Mouse (Mus musculus) hematopoietic stem cell, adult 5-6 weeks (primary cell): ENCODE data around the gene Aars2. TPM values are rescaled to one million over a fixed set of nuclear protein-coding genes. Genes with fewer than 3 reads are reported as not detected.

Experiments
- ATAC-seq, 2 experiments: fragments of 125-278 bp in 1 of 2; replicated peaks in 1 of 2; 2 replicates each; pipeline ENCODE4 v1.8.0; 2016 to 2017; ENCODE audit warnings: inconsistent platforms in 2 of 2, mild to moderate bottlenecking in 2 of 2, moderate number of reproducible peaks in 2 of 2, low read depth in 1 of 2, moderate TSS enrichment in 1 of 2; ENCODE audit not compliant: low FRiP score in 2 of 2, poor library complexity in 2 of 2, severe bottlenecking in 2 of 2, insufficient read depth in 1 of 2, low TSS enrichment in 1 of 2
- total RNA-seq: library from RNA; stranded (forward); fragments of 172-1452, 232-1000 nt; gene quantifications from 2 replicates; pipeline ENCODE4 v1.2.3, GENCODE M21; 2017

Gene Aars2
- total RNA-seq = 6.2 and 8.2 TPM in 2 replicates

DNA sequence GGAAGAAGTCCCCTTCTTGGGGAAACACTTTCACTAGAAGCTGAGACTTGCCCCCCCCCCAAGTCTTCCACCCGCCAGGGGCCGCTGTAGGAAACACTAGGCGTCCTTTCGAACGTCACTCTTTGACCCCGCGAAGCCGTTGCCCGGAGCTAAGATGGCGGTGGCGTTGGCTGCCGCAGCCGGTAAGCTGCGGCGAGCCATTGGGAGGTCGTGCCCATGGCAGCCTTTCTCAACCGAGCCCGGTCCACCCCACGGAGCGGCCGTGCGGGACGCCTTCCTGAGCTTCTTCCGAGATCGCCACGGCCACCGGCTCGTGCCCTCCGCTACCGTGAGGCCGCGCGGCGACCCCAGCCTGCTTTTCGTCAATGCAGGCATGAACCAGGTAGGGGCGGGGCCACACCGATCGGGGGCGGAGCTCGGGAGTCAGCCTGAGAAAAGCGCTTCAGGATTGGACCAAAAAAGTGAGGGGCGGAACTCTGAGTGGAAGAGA, at the start of gene Aars2:
Aars2 (plus strand) TSS at position 142 of the 490 bp plus-strand sequence.
- ATAC-seq = peak; percentile 60 to 83

DNA sequence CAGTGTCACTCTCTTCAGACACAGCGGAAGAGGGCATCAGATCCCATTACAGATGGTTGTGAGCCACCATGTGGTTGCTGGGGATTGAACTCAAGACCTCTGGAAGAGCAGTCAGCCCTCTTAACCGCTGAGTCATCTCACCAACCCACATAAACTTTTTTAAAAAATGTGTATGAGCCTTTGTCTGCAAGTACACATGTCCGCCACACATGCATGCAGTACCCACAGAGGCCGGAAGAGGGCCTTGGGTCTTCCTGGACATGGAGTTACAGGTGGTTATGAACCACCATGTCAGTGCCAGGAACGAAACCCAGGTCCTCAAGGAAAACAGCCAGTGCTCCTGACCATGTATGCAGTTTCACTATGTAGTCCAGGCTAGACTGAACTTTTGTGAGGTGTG, 49.2 kb upstream of the Aars2 start:
- no peak for ATAC-seq

DNA sequence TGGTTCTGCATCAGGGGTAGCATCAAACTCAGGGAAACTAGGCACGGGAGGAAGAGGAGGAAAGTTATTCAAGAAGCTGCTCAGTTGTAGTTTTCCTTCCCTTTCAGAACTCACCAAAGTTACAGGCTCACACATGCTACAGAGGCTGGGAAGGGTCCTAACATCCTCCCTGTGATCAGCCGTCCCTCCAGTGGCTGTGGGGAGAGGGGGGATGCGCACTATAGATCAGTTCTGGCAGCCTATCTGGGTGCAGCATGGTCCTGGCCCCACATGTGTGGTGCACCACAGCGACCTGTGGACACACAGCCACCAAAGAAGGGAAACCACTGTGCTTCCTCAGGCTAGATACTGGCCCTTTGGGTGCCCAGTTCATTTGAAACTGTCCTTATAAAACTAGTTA, 48.1 kb upstream of the Aars2 start:
- no peak for ATAC-seq

GRCm38 (mm10) chr17:45459062-45459461, 47.6 kb upstream of the Aars2 start:
- ATAC-seq = no peak

DNA sequence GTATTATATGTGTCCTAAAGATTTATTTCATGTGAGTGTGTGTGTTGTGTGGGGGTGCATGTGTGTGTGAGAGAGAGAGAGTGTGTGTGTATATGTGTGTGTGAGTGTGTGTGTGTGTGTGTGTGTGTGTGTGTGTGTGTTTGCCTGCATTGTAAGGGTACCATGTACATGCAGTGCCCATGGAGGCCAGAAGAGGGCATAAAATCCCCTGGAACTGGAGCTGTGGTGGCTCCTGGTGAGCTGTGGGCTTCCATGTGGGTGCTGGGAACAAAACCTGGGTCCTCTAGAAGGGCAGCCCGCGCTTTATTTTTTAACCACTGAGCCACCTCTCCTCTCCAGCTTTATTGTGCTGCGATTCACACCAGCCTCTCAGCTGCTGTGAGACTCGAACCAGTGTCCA, 44.1 kb upstream of the Aars2 start:
- ATAC-seq = no peak

GRCm38 (mm10) chr17:45464255-45464654, 42.4 kb upstream of the Aars2 start:
- ATAC-seq = no peak

GRCm38 (mm10) chr17:45466701-45467100, 39.9 kb upstream of the Aars2 start:
- no peak for ATAC-seq

- ATAC-seq = no peak
These were observed 38.3 kb upstream of the Aars2 start for GRCm38 (mm10) chr17:45468302-45468701.

- ATAC-seq = no peak
These were observed 35.9 kb upstream of the Aars2 start for GRCm38 (mm10) chr17:45470726-45471125.

GRCm38 (mm10) chr17:45473667-45474066, 33.0 kb upstream of the Aars2 start:
- no peak for ATAC-seq

GRCm38 (mm10) chr17:45474146-45474545, 32.5 kb upstream of the Aars2 start:
- ATAC-seq = no peak

- peak; percentile 77 to 82 for ATAC-seq
These were observed 31.8 kb upstream of the Aars2 start, which contains the start of gene Spats1 for GRCm38 (mm10) chr17:45474669-45475465. Gene Spats1, minus strand, starts transcription at chr17:45475415.

GRCm38 (mm10) chr17:45478234-45478825, 28.3 kb upstream of the Aars2 start:
- peak; percentile 50 to 75; a peak in 3 of 4 replicates for ATAC-seq

- ATAC-seq = no peak
These were observed 26.2 kb upstream of the Aars2 start for GRCm38 (mm10) chr17:45480429-45480828.

GRCm38 (mm10) chr17:45485581-45485980, 21.1 kb upstream of the Aars2 start:
- no peak for ATAC-seq

DNA sequence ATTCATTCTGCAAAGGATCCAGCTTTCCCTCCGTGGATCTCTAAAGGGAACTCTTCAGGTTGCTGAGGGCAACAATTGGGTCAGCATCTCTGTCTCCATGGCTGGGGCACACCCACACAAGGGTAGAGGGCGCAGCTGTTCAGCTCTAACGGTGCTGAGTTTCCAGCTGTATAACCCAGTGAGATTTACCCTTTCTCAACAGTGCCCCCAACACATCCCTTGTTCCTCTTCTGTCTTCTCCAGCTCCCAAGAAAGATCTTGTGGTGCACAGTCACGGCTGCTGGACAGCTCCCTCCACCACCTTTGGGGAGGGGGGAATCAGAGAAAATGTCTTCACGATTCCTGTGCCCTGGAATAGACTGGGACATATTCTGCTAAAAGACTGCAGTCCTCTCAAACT, 19.4 kb upstream of the Aars2 start:
- no peak for ATAC-seq

DNA sequence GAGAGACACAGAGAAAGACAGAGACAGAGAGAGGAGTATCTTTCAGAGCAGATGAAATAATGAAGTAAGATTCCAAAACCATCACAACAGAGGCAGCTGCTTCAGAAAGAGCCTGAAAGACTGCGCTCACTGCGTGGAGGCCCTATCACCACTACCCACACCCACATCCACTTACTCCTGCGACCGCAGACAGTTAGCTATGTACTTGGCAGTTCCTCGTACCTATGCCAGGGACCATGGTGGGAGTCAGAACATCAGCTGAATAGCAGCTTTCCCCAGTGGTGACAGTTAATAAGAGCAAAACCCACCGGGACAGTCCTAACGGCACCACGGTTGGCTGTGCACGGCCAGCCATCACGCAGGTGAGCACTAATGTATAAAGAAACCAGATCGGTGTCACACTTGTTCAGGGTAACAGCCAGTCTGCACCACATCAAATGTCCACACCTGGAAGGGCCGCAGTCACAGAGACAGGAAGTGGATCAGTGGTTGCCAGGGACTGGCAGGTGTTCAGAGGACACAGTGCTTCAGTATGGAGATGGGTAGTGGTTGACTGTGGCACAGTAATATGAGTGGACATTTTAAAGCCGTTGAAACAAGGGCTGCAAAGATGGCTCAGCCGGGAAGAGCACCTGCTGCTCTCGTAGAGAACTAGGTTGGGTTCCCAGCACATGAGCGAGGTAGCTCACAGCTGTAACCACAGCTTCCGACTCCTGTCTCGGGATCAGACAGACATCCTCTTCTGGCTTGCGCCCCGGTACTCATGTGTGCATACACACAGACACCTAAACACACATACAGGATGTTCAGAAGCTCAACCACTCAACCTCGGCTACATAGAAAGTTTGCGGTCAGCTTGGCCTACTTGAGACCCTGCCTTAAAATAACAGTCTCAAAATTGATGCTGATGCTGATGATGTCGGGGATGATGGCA, 18.1 kb upstream of the Aars2 start:
- ATAC-seq = peak; percentile 29 to 32; a peak in 3 of 4 replicates

DNA sequence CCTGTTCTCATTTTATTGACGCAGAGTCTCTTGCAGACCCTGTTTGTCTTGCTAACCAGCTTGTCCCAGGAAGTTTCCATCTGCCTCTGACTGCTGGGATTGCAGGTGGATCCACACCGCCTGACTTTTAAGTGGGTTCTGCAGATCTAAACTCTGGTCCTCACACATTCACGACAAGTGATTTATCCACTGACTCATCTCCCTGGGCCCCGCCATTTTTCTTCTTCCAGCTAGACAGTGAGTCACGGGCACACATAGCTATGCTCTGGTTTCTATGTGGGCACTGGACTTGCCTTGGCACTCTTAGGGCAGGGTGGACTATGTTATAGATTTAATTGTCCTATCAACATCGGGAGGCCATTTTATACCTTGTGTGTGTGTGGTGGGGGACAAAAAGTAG, 16.9 kb upstream of the Aars2 start:
- no peak for ATAC-seq
